Mouse (Mus musculus) CH12.LX (cell line): ENCODE data around the gene Mustn1.

Experiments used
- CHD1 ChIP-seq: IDR thresholded peaks from 2 replicates; pipeline ENCODE4 v1.6.1; 2012; ENCODE audit warnings: low read depth, low read length, improper control_type of control experiment, inconsistent platforms
- CTCF ChIP-seq, 2 experiments: IDR thresholded peaks in 1 of 2; conservative IDR thresholded peaks in 1 of 2; 2 replicates each; pipeline ENCODE4 v1.5.1; 2011 to 2012; ENCODE audit warnings: low read depth in 2 of 2, low read length in 2 of 2, improper control_type of control experiment in 1 of 2, inconsistent platforms in 1 of 2, mild to moderate bottlenecking in 1 of 2, moderate library complexity in 1 of 2
- E2F4 ChIP-seq: IDR thresholded peaks from 2 replicates; pipeline ENCODE4 v1.6.1; 2011; ENCODE audit warnings: low read depth, low read length, improper control_type of control experiment; ENCODE audit not compliant: insufficient replicate concordance
- MAFK ChIP-seq: IDR thresholded peaks from 2 replicates; pipeline ENCODE4 v1.6.1; 2011; ENCODE audit warnings: low read length, improper control_type of control experiment; ENCODE audit not compliant: insufficient replicate concordance

DNA sequence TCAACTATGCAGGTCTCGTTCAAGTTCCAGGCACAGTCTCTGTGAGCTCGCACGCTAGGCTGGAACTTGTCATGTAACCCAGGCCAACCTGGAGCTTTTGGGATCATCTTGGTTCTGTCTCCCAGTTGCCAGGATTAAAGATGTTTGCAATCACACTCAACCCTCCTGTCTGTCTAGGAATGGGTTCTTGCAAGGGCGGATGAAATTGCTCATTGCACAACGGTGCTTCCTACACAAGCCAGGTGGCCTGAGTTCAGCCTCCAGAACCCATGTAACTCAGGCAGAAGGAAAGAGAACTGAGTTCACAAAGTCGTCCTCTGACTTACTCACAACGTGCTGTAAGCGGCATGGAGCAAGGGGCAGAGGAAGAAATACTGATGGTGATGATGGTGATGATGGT lies 32.1 kb downstream of the Mustn1 start:
- TF ChIP-seq MAFK: no peak
- no peak for TF ChIP-seq CHD1
- no peak for TF ChIP-seq CTCF (conservative IDR thresholded peaks at IDR 0.05 in 1 of 2, IDR thresholded peaks at IDR 0.05 in 1 of 2; ENCODE audit: low read depth in 2 of 2, low read length in 2 of 2)
- TF ChIP-seq E2F4: no peak
